Mouse (Mus musculus) gastrocnemius, postnatal 25 days (tissue): ENCODE measurements around the gene Dirc2. TPM values are rescaled to one million over a fixed set of nuclear protein-coding genes. Genes with fewer than 3 reads are reported as not detected.

Source experiments
- DNase-seq: peaks from one replicate; pipeline ENCODE4 v3.0.0; 2022
- long read RNA-seq, 2 experiments: library from polyadenylated mRNA; stranded (forward); transcript quantifications; one replicate each; pipeline ENCODE4 v2.0.0; 2021
- total RNA-seq, 2 experiments: library from RNA; stranded (reverse); gene quantifications; 1 replicate in 1 of 2; 2 replicates in 1 of 2; pipeline ENCODE4 v1.2.3; 2021

The Dirc2 gene
- total RNA-seq = 10 to 100 TPM; 49.7 to 52.4 TPM
- long read RNA-seq, experiment 1, full-length matches to known transcripts = 39 of 51 reads
- long read RNA-seq, experiment 1, partial matches to known transcripts = 5 of 51 reads
- long read RNA-seq, experiment 1, other reads (novel, unspliced or antisense) = 7 of 51 reads
- long read RNA-seq, experiment 2, full-length matches to known transcripts = 66 of 82 reads
- long read RNA-seq, experiment 2, partial matches to known transcripts = 5 of 82 reads
- long read RNA-seq, experiment 2, other reads (novel, unspliced or antisense) = 11 of 82 reads

DNA sequence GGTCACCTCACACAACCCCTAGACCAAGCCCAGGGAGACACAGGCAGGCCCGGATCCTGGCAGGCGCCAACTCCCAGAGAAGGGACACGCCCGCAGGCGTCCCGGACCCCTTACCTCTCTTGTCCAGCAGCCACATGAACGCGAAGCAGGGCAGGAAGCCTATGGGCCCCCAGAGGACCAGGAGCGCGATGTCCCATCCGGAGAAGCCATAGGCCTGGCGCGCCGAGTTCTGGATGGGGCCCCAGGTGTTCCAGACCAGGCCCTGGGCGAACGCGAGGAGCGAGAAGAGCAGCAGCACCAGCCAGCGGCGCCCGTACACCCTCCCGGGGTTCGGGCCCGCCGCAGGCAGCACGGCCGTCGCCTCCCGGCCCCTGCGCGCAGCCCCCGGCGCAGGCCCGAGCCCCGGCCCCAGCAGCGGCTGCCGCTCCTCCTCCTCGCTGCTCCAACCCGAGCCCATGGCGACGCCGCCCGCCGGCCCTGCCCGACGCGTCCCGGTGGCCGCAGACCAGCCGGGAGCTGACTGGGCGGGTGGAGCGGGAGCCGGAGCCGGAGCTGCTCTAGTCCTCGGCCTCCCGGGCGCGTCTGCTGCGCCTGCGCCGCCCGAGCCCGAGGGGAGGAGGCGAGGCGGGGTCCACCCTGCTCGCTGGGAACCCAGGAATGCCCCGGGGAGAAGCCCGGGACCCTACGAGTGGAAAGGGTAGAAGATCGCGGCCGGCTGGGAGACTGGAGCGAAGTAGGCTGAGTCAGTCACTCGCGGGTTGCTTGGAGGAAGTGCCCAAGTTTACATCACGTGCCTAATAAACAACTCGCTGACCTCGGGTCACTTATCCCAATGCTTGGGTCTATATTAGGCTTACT is at the start of gene Dirc2:
Dirc2 (minus strand) TSS at position 572 of the 858 bp plus-strand sequence.
- peak; percentile 84 for DNase-seq

DNA sequence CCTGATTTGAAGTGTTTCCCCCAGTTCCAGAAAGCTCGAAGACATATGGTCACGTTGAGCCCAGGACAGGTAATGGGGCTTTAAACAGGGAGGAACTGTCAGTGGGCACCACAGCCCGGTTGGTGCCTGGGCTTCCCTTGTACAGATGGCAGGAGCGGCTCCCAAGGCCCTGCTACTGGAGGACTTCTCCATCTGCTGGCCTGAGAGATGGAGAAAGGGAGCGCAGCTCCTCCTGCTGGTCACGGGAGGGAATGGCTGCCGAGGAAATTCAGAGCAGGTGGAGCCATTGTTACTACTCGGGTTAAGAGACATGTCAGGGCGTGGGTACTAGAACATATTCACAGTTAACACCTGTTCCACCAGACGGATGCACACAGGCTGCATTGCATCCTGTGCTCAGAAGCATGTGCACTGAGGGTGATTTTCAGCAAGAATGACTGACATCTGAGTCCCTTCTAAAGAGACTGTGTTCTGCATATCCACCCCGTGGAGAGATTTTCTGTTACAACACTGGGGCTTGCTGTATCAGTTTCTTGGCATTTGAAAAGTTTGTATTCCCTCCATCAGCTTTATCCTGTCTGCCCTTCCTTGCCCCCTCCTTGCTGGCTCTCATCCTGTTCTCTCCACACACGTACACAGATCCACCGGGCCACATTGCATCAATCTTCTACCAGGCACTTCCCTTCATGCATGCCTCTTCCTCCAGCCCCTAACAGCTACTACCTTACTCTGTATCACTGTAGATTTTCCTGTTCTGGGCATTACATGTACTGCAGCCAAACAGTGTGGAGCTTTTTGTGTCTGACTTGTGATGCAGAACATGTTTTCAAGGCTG is 48.3 kb upstream of the Dirc2 start:
- peak; percentile 71 for DNase-seq

DNA sequence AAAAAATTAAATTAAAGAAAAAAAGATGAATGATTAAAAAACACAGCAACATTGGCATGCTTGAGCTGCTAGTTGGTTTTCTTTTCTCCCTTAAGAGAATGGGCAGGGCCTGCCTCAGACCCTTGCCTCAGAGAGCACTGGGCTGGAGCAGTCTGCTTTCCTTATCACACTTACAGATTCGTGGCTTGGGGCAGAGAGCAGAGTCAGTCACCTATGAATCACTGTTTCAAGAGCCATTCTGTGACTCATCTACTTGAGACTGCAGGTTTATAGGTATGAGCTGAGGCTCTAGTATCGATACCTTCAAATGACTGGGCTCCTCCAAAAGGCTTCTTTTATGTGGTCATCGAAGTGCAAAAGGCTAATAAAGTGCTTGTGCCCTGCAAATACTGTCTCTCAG is 44.0 kb upstream of the Dirc2 start:
- DNase-seq = no peak

DNA sequence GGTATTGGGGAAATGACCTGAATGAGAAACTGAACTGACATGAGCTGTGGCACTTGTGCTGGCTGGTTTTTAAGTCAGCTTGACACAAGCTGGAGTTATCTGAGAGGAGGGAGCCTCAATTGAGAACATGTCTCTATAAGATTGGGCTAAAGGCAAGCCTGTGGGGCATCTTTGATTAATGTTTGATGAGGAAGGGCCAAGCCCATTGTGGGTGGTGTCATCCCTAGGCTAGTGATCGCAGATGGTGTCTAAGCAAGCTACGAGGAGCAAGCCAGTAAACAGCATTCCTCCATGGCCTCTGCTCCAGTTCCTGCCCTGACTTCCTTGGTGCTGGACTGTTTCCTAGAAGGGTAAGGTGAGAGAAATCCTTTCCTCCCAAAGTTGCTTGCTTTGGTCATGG is 39.7 kb upstream of the Dirc2 start:
- no peak for DNase-seq

DNA sequence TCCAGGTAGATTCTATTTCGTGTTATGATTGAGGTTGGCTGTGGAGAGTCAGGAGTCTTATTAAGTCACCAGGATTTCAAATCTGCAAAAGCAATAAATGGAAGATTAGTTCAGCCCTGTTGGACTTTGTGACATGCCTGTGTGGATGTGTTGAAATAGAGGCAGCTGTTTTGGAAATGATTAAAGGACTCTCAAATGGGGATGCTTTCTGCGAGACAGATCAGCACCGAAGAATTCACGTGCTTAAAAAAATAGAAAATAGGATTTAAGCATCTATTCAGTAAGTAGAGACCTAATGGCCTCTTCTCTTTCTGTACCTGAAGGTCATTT is 38.5 kb upstream of the Dirc2 start:
- DNase-seq = no peak

DNA sequence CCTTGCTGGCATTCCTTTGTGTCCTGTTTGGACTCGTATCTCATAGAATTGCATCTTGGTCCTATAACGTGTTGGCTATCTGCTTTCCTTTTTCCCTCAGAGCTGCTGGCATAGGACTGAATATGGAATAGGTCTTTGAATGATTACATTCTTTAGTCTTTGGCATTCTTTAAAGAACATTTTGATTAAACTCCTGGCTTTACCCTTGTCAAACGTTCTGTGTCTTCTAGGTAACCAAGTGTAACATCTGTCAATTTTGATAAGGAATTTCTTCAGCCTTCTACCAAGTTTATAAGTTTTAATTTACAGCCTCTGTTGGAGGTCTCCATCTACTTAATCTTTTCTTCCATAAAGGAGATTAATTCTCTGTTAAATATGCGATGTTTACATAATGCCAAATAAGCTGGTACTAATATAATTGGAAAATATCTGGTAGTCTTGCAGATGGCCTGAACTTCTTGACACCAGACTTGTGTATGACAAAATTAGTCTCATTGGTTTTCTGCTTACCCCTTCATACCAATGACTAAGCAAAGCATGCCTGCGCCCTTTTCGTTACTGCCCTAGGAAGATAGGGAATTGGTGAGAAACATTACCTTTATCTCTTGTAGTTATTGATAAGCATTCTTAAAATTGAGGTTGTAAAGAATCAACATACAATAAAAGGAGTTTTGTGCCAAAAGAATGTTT is 38.0 kb upstream of the Dirc2 start:
- no peak for DNase-seq

DNA sequence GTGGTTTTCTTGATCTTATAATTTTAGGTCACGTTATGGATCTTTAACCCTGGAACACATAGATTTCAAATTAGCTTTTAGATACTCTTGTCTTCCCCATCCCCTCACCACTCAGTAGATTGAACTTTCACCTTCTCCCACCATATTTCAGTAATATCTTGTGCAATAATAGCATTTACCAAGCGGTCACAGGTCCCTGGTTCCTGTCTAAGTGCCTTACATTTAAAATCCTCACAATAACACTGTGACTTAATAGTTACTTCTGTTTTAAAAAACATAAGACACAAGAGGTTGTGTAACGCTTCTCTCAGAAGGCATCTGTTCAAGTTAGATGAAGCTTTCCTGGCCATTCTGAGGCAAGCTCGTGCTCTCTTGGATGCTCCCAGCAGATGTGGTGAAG is 34.6 kb upstream of the Dirc2 start:
- no peak for DNase-seq

DNA sequence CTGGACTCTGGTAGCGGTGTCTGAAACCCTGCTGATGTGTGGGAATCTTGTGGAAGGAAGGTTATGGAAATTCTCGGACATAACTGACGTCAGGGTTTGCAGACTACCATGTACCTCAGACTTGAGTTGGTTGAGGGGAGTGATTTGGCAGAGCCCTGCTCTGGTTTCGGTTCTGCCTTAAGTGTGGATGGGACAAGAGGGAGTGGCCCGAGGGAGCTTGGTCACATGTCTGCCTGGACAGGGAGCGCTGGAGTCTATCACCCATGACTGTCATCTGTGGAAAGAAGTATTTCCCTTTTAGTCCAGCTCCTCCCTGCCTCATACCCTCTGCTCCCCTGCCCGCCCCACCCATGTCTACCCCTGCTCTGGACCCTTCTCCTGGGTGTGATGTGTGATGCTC is 33.0 kb upstream of the Dirc2 start:
- DNase-seq = no peak

DNA sequence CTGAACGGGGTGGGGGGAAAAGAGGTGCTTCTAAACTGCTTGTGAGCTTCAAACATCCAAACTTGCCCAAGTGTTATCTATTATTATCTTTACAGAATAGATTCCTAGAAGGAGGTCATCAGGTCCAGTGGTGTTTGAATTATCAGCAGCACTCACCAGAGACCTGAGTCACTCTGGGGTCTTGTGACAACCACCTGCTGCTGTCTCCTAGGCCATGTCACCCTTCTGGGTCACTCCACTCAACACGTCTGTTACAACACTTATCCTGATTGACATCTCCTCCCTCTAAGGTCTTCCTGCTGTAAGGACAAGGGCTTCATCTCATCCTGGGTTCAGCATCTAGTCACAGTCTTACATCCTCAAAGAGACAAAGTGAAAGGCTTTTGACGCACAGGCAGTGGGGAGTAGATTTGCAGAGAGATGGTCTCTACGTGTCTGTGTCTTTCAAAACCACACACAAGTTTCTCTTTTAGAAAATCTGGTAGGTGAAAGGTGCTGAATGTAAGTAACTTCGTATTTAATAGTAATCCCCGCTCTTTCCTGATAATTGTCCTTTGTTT is 22.9 kb upstream of the Dirc2 start:
- DNase-seq = no peak

DNA sequence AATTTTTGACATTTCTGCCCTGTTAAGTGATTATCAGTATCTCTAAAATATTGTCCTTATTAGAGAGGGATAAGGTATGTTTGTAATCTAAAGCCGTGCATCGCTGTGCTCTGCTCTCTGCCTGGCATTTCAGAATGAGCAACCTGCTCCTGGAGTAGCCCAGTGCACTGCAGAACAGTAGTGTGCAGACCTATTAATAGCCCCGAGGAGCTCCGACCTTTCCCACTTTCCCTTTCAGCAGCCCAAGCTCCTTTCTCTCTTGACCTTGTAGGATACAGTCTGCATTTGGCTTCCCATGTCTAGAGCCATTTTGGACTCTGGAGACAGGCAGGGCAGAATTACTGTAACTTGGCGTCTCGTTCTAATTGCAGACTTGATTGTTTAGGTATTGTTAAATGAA is 19.2 kb upstream of the Dirc2 start:
- peak; percentile 14 for DNase-seq

DNA sequence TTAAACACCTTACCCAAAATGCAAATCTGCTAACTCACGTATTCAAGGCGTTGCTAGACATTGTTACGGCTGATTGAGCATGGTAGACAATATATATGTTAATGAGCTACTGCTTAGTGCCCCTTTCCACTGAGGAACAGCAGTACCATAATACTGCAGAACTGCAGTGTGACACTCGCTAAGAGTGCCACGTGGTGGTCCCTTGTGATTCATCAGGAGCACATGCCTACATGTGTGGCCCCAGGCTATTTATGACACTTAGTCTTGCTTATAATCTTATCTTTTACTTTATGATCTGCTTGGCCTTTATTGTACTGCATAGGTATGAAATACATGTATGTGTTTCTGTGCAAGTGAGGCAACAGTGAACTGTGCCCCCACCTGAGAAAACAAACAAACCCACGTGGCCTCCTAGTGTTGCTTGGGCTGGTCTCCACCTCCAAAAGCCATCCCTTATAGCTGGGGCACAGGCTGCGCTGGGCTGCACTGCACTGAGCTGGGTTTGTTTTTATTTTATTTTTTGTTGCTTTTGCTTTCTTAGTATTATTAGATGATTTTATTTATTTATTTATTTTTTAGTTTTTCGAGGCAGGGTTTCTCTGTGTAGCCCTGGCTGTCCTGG is 18.5 kb upstream of the Dirc2 start:
- DNase-seq = no peak

DNA sequence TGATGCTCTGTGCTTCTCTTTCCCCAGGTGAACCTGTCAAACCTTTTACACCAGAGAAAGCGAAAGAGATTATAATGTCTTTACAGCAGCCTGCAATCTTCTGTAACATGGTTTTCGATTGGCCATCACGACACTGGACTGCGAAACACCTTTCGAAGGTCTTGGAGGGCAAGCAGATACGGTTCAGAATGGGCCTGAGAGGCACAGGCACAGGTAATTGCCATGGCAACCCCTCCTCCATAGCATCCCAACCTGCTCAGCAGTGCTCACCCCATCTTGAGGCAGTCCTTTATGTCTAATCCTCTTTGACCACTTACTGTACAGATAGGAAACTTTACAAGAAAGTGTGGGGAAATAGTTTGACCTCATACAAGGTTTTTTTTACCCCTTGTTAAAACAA is 18.0 kb upstream of the Dirc2 start:
- DNase-seq = no peak

DNA sequence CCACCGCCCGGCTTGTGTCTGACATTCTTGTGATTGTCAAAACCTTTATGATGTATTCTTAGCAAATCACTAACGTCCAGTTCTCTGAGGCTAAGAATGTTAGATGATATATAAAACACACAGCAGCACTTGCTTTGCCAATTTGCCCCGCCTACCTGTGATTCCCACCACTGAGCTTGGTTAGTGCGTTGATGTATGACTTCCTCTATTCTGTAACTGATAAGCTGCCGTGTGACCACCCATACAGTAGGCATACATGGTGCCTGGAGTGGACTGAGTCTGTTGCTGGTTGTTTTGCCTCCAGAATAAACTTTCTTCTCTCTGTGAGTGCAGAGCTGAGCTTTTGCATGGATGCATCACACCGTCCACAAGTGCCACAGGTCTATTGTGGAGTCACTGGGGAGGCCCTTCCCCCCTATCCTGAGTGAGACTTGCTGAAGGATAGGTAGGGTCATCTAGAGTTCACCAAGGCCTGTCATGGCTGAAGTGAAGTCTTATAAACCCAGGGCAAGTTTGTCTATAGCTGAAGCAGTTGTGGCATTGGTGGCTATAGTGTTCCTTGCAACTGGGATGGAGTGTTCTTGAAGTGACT is 15.1 kb upstream of the Dirc2 start:
- no peak for DNase-seq

DNA sequence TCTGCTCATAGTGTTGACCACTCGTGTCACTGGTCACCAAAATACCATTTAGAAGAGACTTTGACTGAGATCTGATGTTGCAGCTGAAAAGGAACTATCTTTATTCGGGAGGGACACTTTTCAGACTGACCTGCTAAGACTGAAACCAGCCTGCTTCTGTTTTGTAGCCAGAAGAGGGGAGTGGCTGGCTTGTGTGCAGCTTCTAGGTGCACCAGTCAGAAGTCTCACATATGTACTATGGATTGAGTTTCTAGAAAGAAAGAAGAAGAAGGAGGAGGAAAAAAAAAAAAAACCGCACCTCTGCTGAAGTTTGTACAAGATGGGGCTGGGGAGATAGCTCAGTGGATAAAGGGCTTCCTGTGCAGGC is 14.0 kb upstream of the Dirc2 start:
- DNase-seq = no peak

DNA sequence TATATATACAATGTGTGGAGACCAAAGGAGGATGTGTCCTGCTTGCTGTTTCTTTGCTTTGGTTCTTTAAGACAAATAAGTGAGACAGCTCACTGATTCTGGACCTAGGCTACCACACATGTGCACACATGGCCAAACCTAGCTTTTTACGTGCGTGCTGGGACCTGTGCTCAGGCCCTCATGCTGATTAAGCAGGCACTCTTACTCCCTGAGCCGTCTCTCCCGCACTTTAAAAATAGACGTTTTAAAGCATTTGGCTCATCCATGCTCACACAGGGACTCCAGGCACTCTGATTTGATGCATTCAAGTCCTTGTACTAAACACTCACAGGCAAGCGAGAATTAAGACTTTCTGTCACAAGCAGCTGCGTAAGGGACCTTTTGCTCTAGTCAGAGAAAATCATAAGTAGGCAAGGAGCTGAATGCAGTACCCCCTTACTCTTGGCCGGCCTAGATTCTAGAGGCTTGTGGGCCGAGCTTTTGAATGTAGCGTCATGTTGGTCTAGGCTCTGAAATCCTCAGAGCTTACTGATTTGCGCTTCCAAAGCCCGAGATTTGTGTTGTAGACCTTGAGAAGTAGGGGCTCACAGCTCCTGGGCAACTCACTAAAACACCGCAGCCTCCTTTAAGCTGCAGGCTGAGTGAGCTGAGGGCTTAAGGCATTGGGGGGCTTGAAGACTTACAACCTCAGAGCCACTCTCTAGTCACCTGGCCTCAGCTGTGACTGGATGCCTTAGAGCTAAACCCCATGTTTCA is 13.5 kb upstream of the Dirc2 start:
- no peak for DNase-seq

DNA sequence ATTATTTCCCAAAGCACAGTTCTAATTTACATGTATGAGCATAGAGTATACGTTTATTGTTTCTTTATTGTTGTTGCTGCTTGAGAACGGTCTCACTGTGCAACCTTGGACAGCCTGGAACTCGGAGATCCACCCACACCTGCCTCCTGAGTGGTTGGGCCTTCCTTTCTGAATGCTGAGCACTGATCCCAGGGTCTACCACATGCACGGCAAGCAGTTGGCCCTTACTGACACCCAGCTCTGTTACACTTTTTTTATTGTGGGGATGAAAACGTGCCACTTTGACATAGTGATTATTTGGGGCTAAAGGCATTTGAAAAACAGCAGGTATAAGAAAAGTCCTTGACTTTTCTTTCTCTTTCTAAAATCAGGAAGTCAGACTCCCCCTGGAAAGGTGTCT is 12.5 kb upstream of the Dirc2 start:
- DNase-seq = no peak

DNA sequence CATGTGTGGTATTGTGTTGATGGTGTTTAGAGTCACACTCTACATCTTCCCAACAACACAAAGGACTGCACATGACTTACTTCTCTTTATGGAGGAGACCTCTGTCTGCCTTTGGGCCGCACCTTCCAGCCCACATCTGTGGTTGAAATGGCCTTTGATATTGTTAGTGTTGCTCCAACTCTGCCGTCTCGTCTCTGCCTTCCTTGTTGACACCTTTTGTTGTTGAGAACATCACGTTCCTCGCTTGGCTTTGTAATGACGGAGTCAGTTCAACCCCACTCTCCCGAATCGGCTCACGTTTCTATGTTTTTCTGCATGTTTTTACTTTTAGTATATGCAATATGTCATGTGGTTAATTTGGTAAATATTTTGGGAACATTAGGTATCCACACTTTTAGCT is 11.9 kb upstream of the Dirc2 start:
- no peak for DNase-seq

DNA sequence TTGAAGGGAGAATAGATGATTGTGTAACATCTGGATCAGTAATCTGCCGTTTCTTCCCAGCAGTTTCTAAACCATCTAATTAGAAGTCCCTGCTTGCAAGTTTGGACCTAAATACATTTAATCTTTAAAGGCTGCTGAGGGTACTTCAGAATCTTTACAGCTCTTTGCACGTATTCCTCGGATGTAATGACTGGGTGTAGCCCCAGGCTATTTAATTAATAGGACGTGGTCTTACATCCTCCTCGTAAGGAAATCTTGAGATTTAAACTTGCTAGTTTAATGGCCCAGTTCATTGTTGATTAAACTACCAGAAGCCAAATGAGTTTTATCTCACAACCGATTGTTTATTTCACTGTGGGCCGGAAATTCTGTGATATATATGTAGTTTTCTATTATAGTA is 10.5 kb upstream of the Dirc2 start:
- DNase-seq = no peak

DNA sequence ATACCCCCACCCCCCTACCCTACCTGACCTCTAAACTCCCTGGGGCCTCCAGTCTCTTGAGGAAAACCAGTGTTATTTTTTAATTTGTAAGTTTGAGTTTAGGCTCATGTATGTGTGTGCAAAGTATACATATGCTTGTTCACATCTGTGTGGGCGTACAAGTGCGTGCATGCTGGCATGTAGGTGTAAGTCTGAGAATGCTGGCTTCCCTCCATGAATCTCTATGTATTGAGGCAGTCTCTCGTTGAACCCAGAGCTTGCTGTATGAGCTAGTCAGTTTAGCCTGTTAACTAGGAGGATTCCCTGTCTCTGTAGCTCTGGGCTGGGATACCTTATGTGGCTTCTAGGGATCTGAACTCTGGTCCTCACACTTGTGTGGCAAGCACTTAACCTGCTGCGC is 8.6 kb upstream of the Dirc2 start:
- DNase-seq = no peak

DNA sequence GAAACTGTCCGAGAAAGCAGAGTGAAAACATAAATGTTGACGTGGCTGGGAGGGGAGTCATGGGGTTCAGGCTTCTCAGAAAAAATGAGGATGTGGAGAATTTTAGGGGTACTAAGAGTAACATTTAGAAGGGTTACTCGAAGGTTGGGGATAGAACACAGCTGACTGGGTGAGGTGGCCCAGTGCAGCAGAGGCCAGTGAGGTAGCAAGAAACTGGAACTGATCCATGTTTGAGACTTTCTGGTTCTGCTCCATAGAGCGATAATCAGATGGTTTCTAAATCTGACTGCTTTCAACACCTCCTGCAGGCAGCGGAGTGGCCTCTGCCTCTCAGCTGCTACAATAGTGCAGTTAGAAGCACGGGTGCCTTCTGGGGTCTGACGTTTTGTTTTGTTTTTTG is 7.6 kb upstream of the Dirc2 start:
- DNase-seq = no peak

DNA sequence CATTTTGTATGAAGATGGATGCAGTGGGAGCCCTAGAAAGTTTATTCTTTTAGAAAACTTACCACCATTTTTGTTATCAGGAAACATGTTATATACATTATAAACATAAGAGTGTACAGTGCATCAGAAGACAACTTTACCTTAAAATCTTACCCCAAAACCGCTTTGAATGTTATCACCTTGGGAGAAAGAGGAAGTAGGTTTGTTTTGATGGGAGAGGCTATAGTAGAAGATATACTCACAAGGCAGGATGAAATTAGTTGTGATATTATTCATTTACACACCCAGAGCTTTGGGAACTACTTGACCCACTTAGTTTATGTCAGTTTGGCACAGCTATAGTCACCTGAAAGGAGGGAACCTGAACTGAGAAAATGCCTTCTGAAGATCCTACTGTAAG is 6.7 kb upstream of the Dirc2 start:
- DNase-seq = no peak
